Mouse (Mus musculus) midbrain, embryonic 12.5 days (tissue): ENCODE results near the gene Ttc6. TPM values are rescaled to one million over a fixed set of nuclear protein-coding genes. Genes with fewer than 3 reads are reported as not detected.

Experiments used
- ATAC-seq: fragments of 200-750 bp; cut with Nextera tagmentation; 2 replicates; pipeline ENCODE4 v1.8.0; 2017; ENCODE audit warnings: low read depth, moderate TSS enrichment, moderate library complexity; ENCODE audit not compliant: low FRiP score
- H3K27ac ChIP-seq: fragments of 300-500 bp; sonication (generic); replicated peaks from 2 replicates; pipeline ENCODE4 v1.5.1; 2016; ENCODE audit warnings: mild to moderate bottlenecking
- H3K27me3 ChIP-seq: fragments of 300-500 bp; sonication (generic); 2 replicates; pipeline ENCODE4 v1.6.1; 2016; ENCODE audit warnings: mild to moderate bottlenecking
- H3K36me3 ChIP-seq: fragments of 300-500 bp; sonication (generic); 2 replicates; pipeline ENCODE4 v1.6.1; 2016
- H3K4me1 ChIP-seq: fragments of 300-500 bp; sonication (generic); 2 replicates; pipeline ENCODE4 v1.6.1; 2016
- H3K4me2 ChIP-seq: fragments of 300-500 bp; sonication (generic); replicated peaks from 2 replicates; pipeline ENCODE4 v1.6.1; 2016; ENCODE audit warnings: mild to moderate bottlenecking, moderate library complexity
- H3K4me3 ChIP-seq: fragments of 300-500 bp; sonication (generic); 2 replicates; pipeline ENCODE4 v1.5.1; 2016; ENCODE audit warnings: mild to moderate bottlenecking
- H3K9ac ChIP-seq: fragments of 300-500 bp; sonication (generic); replicated peaks from 2 replicates; pipeline ENCODE4 v1.6.1; 2016; ENCODE audit warnings: mild to moderate bottlenecking, moderate library complexity
- H3K9me3 ChIP-seq: fragments of 300-500 bp; sonication (generic); 2 replicates; pipeline ENCODE4 v1.6.1; 2016; ENCODE audit warnings: mild to moderate bottlenecking
- WGBS: fragments of 180-500 bp; shearing (Covaris S2); methylation state at CpG from one replicate; pipeline ENCODE4 v1.1.7; 2016; 5-methylcytosine and 5-hydroxymethylcytosine counted together
- polyA plus RNA-seq: library from polyadenylated mRNA; unstranded; fragments of >200 nt; fragmentation: Nextera tagmentation; extraction: Ambion mirVana; gene quantifications from 2 replicates; pipeline ENCODE4 v1.2.1, GENCODE M21; 2016

The Ttc6 gene
- polyA plus RNA-seq, 1 experiment from 2014 or later, result 3.6 TPM

- peaks cover 36% of the 10 kb centered on the region for H3K4me1 ChIP-seq
- peak overlapping the region; percentile 51 for H3K4me2 ChIP-seq
- under 1% methylated on average over 61 of the region's 63 CpGs for WGBS
- H3K9me3 ChIP-seq, result no peaks in the 10 kb centered on the region
- H3K9ac ChIP-seq, result peak overlapping the region; percentile 31
- no peaks in the 10 kb centered on the region for H3K36me3 ChIP-seq
- peaks cover 81% of the 10 kb centered on the region for H3K27me3 ChIP-seq
- peak overlapping the region; percentile 33 for H3K4me3 ChIP-seq
- peak overlapping the region; percentile 78 for H3K27ac ChIP-seq
- ATAC-seq, result peak; percentile 24; the same call in 1 of the 2 replicates
These were observed 25.0 kb upstream of the Ttc6 start for GRCm38 (mm10) chr12:57538588-57539550.

GRCm38 (mm10) chr12:57539551-57539985 is 24.3 kb upstream of the Ttc6 start:
- H3K4me2 ChIP-seq, result peak overlapping the region; percentile 51
- H3K36me3 ChIP-seq, result no peaks in the 10 kb centered on the region
- peaks cover 79% of the 10 kb centered on the region for H3K27me3 ChIP-seq
- H3K9me3 ChIP-seq, result no peaks in the 10 kb centered on the region
- ATAC-seq, result no peak
- H3K27ac ChIP-seq, result peak overlapping the region; percentile 78
- peak overlapping the region; percentile 33 for H3K4me3 ChIP-seq
- WGBS, result 1% methylated on average over 10 of the region's 10 CpGs
- peaks cover 32% of the 10 kb centered on the region for H3K4me1 ChIP-seq
- peak overlapping the region; percentile 31; the same call in 1 of the 2 replicates for H3K9ac ChIP-seq

- no peak overlapping the region for H3K9ac ChIP-seq
- peak overlapping the region; percentile 45 for H3K4me2 ChIP-seq
- H3K27ac ChIP-seq, result 0 out of 2 replicates have a peak overlapping the region, but pooled peaks have one; percentile 25
- no peak for ATAC-seq
- H3K9me3 ChIP-seq, result no peaks in the 10 kb centered on the region
- no peaks in the 10 kb centered on the region for H3K36me3 ChIP-seq
- peaks cover 30% of the 10 kb centered on the region for H3K4me1 ChIP-seq
- peaks cover 79% of the 10 kb centered on the region for H3K27me3 ChIP-seq
- H3K4me3 ChIP-seq, result peak overlapping the region; percentile 15
- 9% methylated on average over 6 of the region's 6 CpGs for WGBS
These were observed 22.8 kb upstream of the Ttc6 start for GRCm38 (mm10) chr12:57541118-57541517.

- Histone ChIP-seq H3K9me3 (no peaks in the 10 kb centered on the region), H3K36me3 (no peaks in the 10 kb centered on the region), H3K4me3 (peak overlapping the region; percentile 34), H3K27ac (peak overlapping the region; percentile 61; the same call in 1 of the 2 replicates), H3K4me1 (peaks cover 35% of the 10 kb centered on the region), H3K4me2 (peak overlapping the region; percentile 45), H3K27me3 (peaks cover 79% of the 10 kb centered on the region), H3K9ac (peak overlapping the region; percentile 49; the same call in 1 of the 2 replicates)
- WGBS, result 1% methylated on average over 46 of the region's 46 CpGs
- peak; percentile 31 for ATAC-seq
These were observed 21.8 kb upstream of the Ttc6 start for GRCm38 (mm10) chr12:57541931-57542745.

- H3K9me3 ChIP-seq, result no peaks in the 10 kb centered on the region
- H3K27me3 ChIP-seq, result peaks cover 85% of the 10 kb centered on the region
- H3K4me1 ChIP-seq, result peaks cover 35% of the 10 kb centered on the region
- peak overlapping the region; percentile 49 for H3K9ac ChIP-seq
- H3K27ac ChIP-seq, result peak overlapping the region; percentile 61
- peak overlapping the region; percentile 34 for H3K4me3 ChIP-seq
- no peak for ATAC-seq
- H3K36me3 ChIP-seq, result no peaks in the 10 kb centered on the region
- peak overlapping the region; percentile 45 for H3K4me2 ChIP-seq
- WGBS, result under 1% methylated on average over 62 of the region's 63 CpGs
These were observed 20.9 kb upstream of the Ttc6 start for GRCm38 (mm10) chr12:57542746-57543626.

- Histone ChIP-seq H3K9me3 (no peaks in the 10 kb centered on the region), H3K36me3 (no peaks in the 10 kb centered on the region), H3K27me3 (peaks cover 88% of the 10 kb centered on the region), H3K4me3 (peak overlapping the region; percentile 34), H3K9ac (peak overlapping the region; percentile 49; the same call in 1 of the 2 replicates), H3K4me1 (peaks cover 31% of the 10 kb centered on the region), H3K4me2 (peak overlapping the region; percentile 45), H3K27ac (peak overlapping the region; percentile 61; the same call in 1 of the 2 replicates)
- no peak for ATAC-seq
- WGBS, result 3% methylated on average over 10 of the region's 10 CpGs
These were observed 20.3 kb upstream of the Ttc6 start for GRCm38 (mm10) chr12:57543627-57543991.

- Histone ChIP-seq H3K9me3 (no peaks in the 10 kb centered on the region), H3K9ac (peak overlapping the region; percentile 76), H3K4me3 (peak overlapping the region; percentile 52), H3K4me2 (peak overlapping the region; percentile 79), H3K27ac (peak overlapping the region; percentile 77), H3K36me3 (no peaks in the 10 kb centered on the region), H3K27me3 (peaks cover 88% of the 10 kb centered on the region), H3K4me1 (peaks cover 30% of the 10 kb centered on the region)
- ATAC-seq, result no peak; the same call in 1 of the 2 replicates
- 1% methylated on average over 31 of the region's 31 CpGs for WGBS
These were observed 19.1 kb upstream of the Ttc6 start for GRCm38 (mm10) chr12:57544641-57545370.

GRCm38 (mm10) chr12:57545371-57546241 is 18.3 kb upstream of the Ttc6 start:
- Histone ChIP-seq H3K4me2 (peak overlapping the region; percentile 79), H3K36me3 (no peaks in the 10 kb centered on the region), H3K4me1 (peaks cover 30% of the 10 kb centered on the region), H3K27me3 (peaks cover 94% of the 10 kb centered on the region), H3K9ac (peak overlapping the region; percentile 76), H3K9me3 (no peaks in the 10 kb centered on the region), H3K4me3 (peak overlapping the region; percentile 52), H3K27ac (peak overlapping the region; percentile 77)
- WGBS, result under 1% methylated on average over 81 of the region's 106 CpGs
- peak; percentile 73 for ATAC-seq

GRCm38 (mm10) chr12:57546415-57547201 is 17.3 kb upstream of the Ttc6 start, which contains the start of gene Foxa1:
Gene Foxa1, minus strand, starts transcription at chr12:57546916.
- no peak; the same call in 1 of the 2 replicates for ATAC-seq
- no peaks in the 10 kb centered on the region for H3K9me3 ChIP-seq
- H3K27me3 ChIP-seq, result peaks cover 95% of the 10 kb centered on the region
- peak within 1 kb of the TSS; percentile 79 for H3K4me2 ChIP-seq
- peak within 1 kb of the TSS; percentile 52 for H3K4me3 ChIP-seq
- H3K4me1 ChIP-seq, result peaks cover 30% of the 10 kb centered on the region
- 0% methylated on average over 32 of the region's 32 CpGs for WGBS
- H3K9ac ChIP-seq, result peak within 1 kb of the TSS; percentile 76
- H3K27ac ChIP-seq, result peak within 1 kb of the TSS; percentile 77
- H3K36me3 ChIP-seq, result no peaks in the 10 kb centered on the region
